Mouse (Mus musculus) monocyte, adult 2 months (primary cell): Measurements from ENCODE around the gene 1700001P01Rik.

Experiments
- DNase-seq, 2 experiments: peaks; one replicate each; pipeline ENCODE4 v3.0.0; 2022; ENCODE audit warnings: low spot score in 2 of 2, low read depth in 1 of 2

Gene 1700001P01Rik

GRCm38 (mm10) chr11:97775808-97776496, at the start of gene 1700001P01Rik:
Gene 1700001P01Rik, minus strand, starts transcription at chr11:97775918.
- no peak for DNase-seq

- DNase-seq, result no peak
Observed at GRCm38 (mm10) chr11:97825295-97825694, 49.6 kb upstream of the 1700001P01Rik start.

- DNase-seq, result no peak
Observed at GRCm38 (mm10) chr11:97824895-97825294, 49.2 kb upstream of the 1700001P01Rik start.

- DNase-seq, result no peak
Observed at GRCm38 (mm10) chr11:97824168-97824567, 48.5 kb upstream of the 1700001P01Rik start.

- DNase-seq, result no peak
Observed at GRCm38 (mm10) chr11:97822840-97823603, 47.3 kb upstream of the 1700001P01Rik start.

GRCm38 (mm10) chr11:97821401-97822064, 45.8 kb upstream of the 1700001P01Rik start:
- DNase-seq, result no peak

- no peak for DNase-seq
Observed at GRCm38 (mm10) chr11:97820840-97821239, 45.1 kb upstream of the 1700001P01Rik start.

GRCm38 (mm10) chr11:97819923-97820322, 44.2 kb upstream of the 1700001P01Rik start:
- DNase-seq, result no peak

- no peak for DNase-seq
Observed at GRCm38 (mm10) chr11:97819102-97819501, 43.4 kb upstream of the 1700001P01Rik start.

GRCm38 (mm10) chr11:97818571-97818970, 42.9 kb upstream of the 1700001P01Rik start:
- DNase-seq, result no peak

- no peak for DNase-seq
Observed at GRCm38 (mm10) chr11:97818003-97818402, 42.3 kb upstream of the 1700001P01Rik start.

- no peak for DNase-seq
Observed at GRCm38 (mm10) chr11:97817379-97817778, 41.7 kb upstream of the 1700001P01Rik start.

GRCm38 (mm10) chr11:97816916-97817315, 41.2 kb upstream of the 1700001P01Rik start:
- no peak for DNase-seq

- DNase-seq, result no peak
Observed at GRCm38 (mm10) chr11:97816176-97816575, 40.5 kb upstream of the 1700001P01Rik start.

- DNase-seq, result no peak
Observed at GRCm38 (mm10) chr11:97815736-97816135, 40.0 kb upstream of the 1700001P01Rik start.

GRCm38 (mm10) chr11:97813746-97814515, 38.2 kb upstream of the 1700001P01Rik start:
- DNase-seq, result no peak

GRCm38 (mm10) chr11:97813085-97813484, 37.4 kb upstream of the 1700001P01Rik start:
- DNase-seq, result no peak

- no peak for DNase-seq
Observed at GRCm38 (mm10) chr11:97812491-97812921, 36.8 kb upstream of the 1700001P01Rik start.

GRCm38 (mm10) chr11:97811569-97812362, 36.0 kb upstream of the 1700001P01Rik start:
- DNase-seq, result no peak

GRCm38 (mm10) chr11:97810970-97811369, 35.3 kb upstream of the 1700001P01Rik start:
- no peak for DNase-seq
